In genomic region chr1:121601084-121601483, GRCm38 (mm10) we compare ENCODE assay signal across 9 mouse cellular contexts. TPM values are rescaled to one million over a fixed set of nuclear protein-coding genes. Genes with fewer than 3 reads are reported as not detected.
A peak's percentile ranks its signal among the peaks of the same experiment; 100 is the strongest.
DNase-seq lines count a peak whose midpoint lies in the region; ATAC-seq and TF ChIP-seq lines count a peak whose summit lies in the region.
"Had no signal": no experiment of that assay in that cellular context is flagged by ENCODE, and none has a peak within 500 bp of the region (broad histone marks: within the 10 kb centered on the region; RNA-seq: fewer than 3 reads in every experiment).

No protein-coding gene starts in this region.

- H3K36me3 ChIP-seq in kidney, embryonic 15.5 days: no peaks in the 10 kb centered on the region
- no peaks in the 10 kb centered on the region for H3K36me3 ChIP-seq in E14TG2a.4 (ENCODE audit: insufficient read depth, low read length)
- H3K36me3 ChIP-seq: limb, embryonic 12.5 days had no signal

- H3K9me3 ChIP-seq in kidney, embryonic 15.5 days (replicated peaks): no peaks in the 10 kb centered on the region
- H3K9me3 ChIP-seq in E14TG2a.4 (ENCODE audit: low read length): no peaks in the 10 kb centered on the region
- H3K9me3 ChIP-seq: limb, embryonic 12.5 days had no signal

- H3K9ac ChIP-seq in kidney, embryonic 15.5 days: no peak overlapping the region
- H3K9ac ChIP-seq: limb, embryonic 12.5 days had no signal

- no peak overlapping the region for H3K27ac ChIP-seq in kidney, embryonic 15.5 days
- H3K27ac ChIP-seq: limb, embryonic 12.5 days had no signal

- no peaks in the 10 kb centered on the region for H3K27me3 ChIP-seq in kidney, embryonic 15.5 days
- H3K27me3 ChIP-seq in E14TG2a.4 (ENCODE audit: insufficient read depth, low read length): no peaks in the 10 kb centered on the region

- peak; percentile 64 for TF ChIP-seq CTCF in E14TG2a.4 (conservative IDR thresholded peaks at IDR 0.05; ENCODE audit: low read length)

- H3K4me2 ChIP-seq in kidney, embryonic 15.5 days: no peak overlapping the region
- H3K4me2 ChIP-seq: limb, embryonic 12.5 days had no signal

- H3K4me1 ChIP-seq in kidney, embryonic 15.5 days: peaks cover 12% of the 10 kb centered on the region; the same call in 1 of the 2 replicates
- H3K4me1 ChIP-seq in E14TG2a.4 (replicated peaks; ENCODE audit: low read depth, low read length): no peaks in the 10 kb centered on the region
- H3K4me1 ChIP-seq: limb, embryonic 12.5 days had no signal

- WGBS in kidney, embryonic 15.5 days: 53% methylated on average over 1 of the region's 1 CpGs

- 0 out of 2 replicates have a peak, but pooled peaks have one; percentile 35 for ATAC-seq in kidney, embryonic 15.5 days (replicated peaks; ENCODE audit: low FRiP score)

- H3K4me3 ChIP-seq in kidney, embryonic 15.5 days (replicated peaks): no peak overlapping the region
- H3K4me3 ChIP-seq in E14TG2a.4 (replicated peaks; ENCODE audit: low read length): no peak overlapping the region
- H3K4me3 ChIP-seq: limb, embryonic 12.5 days had no signal

- DNase-seq in kidney, postnatal 10 days: no peak
- peak; percentile 1 for DNase-seq in Muller cell, postnatal 12 days (ENCODE audit: inconsistent ontology term)
- peak; percentile 42 for DNase-seq in hindlimb bud, embryonic 11.5 days (ENCODE audit: extremely low spot score, low read depth, low spot score)
- no peak for DNase-seq in urinary bladder, postnatal 36 days (ENCODE audit: low spot score in 2 of 2)
- no peak for DNase-seq in urinary bladder, adult 2 months (ENCODE audit: low spot score)
- no peak for DNase-seq in heart, adult 11 months

RNA-seq across cellular contexts. Expression of gene Ddx18, which starts 33.3 kb away (rescaled TPM):
- polyA plus RNA-seq in kidney, embryonic 15.5 days (2015; fragmentation: Nextera tagmentation; extraction: Ambion mirVana): 76.9 and 82.1 TPM in 2 replicates
- 40.4 and 43.0 TPM in 2 replicates for polyA plus RNA-seq in urinary bladder, adult 2 months (2012; rRNA removed)

Comparison
In these comparisons a context has a peak if more than half of its experiments do, and no peak if none do; other contexts are left out.
1. DNase-seq: peak in Muller cell, postnatal 12 days (single experiment) and hindlimb bud, embryonic 11.5 days (single experiment); none in kidney, postnatal 10 days (single experiment), urinary bladder, postnatal 36 days (0 of 2), urinary bladder, adult 2 months (single experiment) and heart, adult 11 months (single experiment).